Comparison of ENCODE assay signal across 8 mouse cellular contexts in the genomic region with DNA sequence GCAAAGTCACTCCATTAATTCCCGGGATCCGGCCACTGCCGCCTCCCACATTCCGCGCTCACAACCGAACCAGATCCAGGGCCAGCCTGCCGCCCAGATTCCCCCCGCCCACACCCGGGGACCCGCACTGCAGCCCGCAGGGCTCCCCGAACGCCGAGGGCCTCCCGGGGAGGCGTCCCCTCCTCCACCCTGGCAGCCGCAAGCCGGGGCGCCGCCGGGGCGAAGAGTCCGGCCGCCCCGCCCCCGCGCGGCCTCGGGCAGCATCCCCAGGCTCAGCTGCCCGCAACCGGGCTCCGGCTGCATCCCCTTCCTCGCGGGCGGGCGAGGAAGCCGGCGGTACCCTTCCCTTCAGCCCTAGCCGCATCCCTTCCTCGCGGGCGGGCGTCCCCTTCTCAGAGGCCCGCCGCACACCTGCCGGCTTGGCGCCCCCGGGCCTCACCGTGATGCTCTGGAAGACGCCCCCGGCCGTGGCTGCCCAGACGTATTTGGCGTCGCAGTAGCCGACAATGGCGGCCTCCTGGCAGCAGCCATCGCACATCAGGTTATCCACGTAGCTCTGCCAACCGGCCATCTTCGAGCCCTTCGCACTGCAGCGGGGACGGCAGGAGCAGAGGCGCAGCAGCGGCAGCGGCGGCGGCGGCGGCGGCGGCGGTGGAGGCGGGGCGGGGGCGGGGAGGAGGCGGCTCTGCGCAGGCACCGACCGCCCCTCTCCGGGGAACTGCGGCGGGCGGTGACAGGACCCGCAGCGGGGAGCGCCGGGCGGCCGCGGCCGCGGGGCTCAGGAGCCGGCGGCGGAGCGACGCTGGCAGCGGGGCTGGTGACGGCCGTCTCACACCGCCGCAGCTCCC. TPM values are rescaled to one million over a fixed set of nuclear protein-coding genes. Genes with fewer than 3 reads are reported as not detected.
A peak's percentile ranks its signal among the peaks of the same experiment; 100 is the strongest.
DNase-seq lines count a peak whose midpoint lies in the region; ATAC-seq and TF ChIP-seq lines count a peak whose summit lies in the region.

No protein-coding gene starts in this region.

- H3K4me1 ChIP-seq in forebrain, embryonic 15.5 days: peaks cover 31% of the 10 kb centered on the region
- no peaks in the 10 kb centered on the region for H3K4me1 ChIP-seq in lung, embryonic 14.5 days (ENCODE audit: insufficient read depth)

- TF ChIP-seq CTCF in layer of hippocampus, adult 2 months (conservative IDR thresholded peaks at IDR 0.05): no peak
- no peak for TF ChIP-seq CTCF in lung, embryonic 14.5 days (IDR thresholded peaks at IDR 0.05; ENCODE audit: low read depth)

- H3K9ac ChIP-seq in forebrain, embryonic 15.5 days (replicated peaks): peak overlapping the region; percentile 77
- peak overlapping the region; percentile 84 for H3K9ac ChIP-seq in lung, embryonic 14.5 days

- under 1% methylated on average over 99 of the region's 104 CpGs for WGBS in forebrain, embryonic 15.5 days
- under 1% methylated on average over 93 of the region's 104 CpGs for WGBS in lung, embryonic 14.5 days

- peak; percentile 55 for ATAC-seq in CD4-positive, CD25-positive, alpha-beta regulatory T cell, adult 4 months
- ATAC-seq in forebrain, embryonic 15.5 days (replicated peaks): peak; percentile 87
- ATAC-seq in lung, embryonic 14.5 days (ENCODE audit: insufficient read depth): peak; percentile 90

- peaks cover 20% of the 10 kb centered on the region for H3K36me3 ChIP-seq in forebrain, embryonic 15.5 days
- peaks cover 19% of the 10 kb centered on the region for H3K36me3 ChIP-seq in lung, embryonic 14.5 days (ENCODE audit: insufficient read depth)

- peak; percentile 18 for DNase-seq in brain, embryonic 18.5 days (ENCODE audit: low read depth, low spot score)
- DNase-seq in heart, postnatal 25 days (ENCODE audit: low spot score): peak; percentile 19
- DNase-seq in layer of hippocampus, adult 2 months (ENCODE audit: low spot score in 2 of 2): peak; percentile 50 to 52
- peak; percentile 75 for DNase-seq in lung, embryonic 14.5 days
- peak; percentile 56 for DNase-seq in ovary, postnatal 10 days (ENCODE audit: low spot score)
- DNase-seq in thymus, postnatal 0 days (ENCODE audit: low spot score): peak; percentile 58

- no peaks in the 10 kb centered on the region for H3K9me3 ChIP-seq in forebrain, embryonic 15.5 days
- no peaks in the 10 kb centered on the region for H3K9me3 ChIP-seq in lung, embryonic 14.5 days (ENCODE audit: low read depth, low read length)

- intact Hi-C loops in heart, postnatal 25 days (cut with DNase I): loop anchor here (10.0 kb wide), 3 partner anchors 182 to 648 kb away; a partner anchor contains a TSS

- H3K4me2 ChIP-seq in forebrain, embryonic 15.5 days (replicated peaks): peak overlapping the region; percentile 75
- H3K4me2 ChIP-seq in lung, embryonic 14.5 days: peak overlapping the region; percentile 81

- peak overlapping the region; percentile 96 for H3K27ac ChIP-seq in forebrain, embryonic 15.5 days (replicated peaks)
- peak overlapping the region; percentile 100 for H3K27ac ChIP-seq in layer of hippocampus, adult 2 months
- peak overlapping the region; percentile 94 for H3K27ac ChIP-seq in lung, embryonic 14.5 days (ENCODE audit: low read depth)

- no peaks in the 10 kb centered on the region for H3K27me3 ChIP-seq in forebrain, embryonic 15.5 days
- no peaks in the 10 kb centered on the region for H3K27me3 ChIP-seq in lung, embryonic 14.5 days (ENCODE audit: insufficient read depth, low read length)

- peak overlapping the region; percentile 59 for H3K4me3 ChIP-seq in forebrain, embryonic 15.5 days
- peak overlapping the region; percentile 99 for H3K4me3 ChIP-seq in layer of hippocampus, adult 2 months
- H3K4me3 ChIP-seq in lung, embryonic 14.5 days (ENCODE audit: low read depth, low read length): peak overlapping the region; percentile 88

RNA-seq across cellular contexts. Expression of a gene that starts 0.7 kb away (rescaled TPM):
- polyA plus RNA-seq in CD4-positive, CD25-positive, alpha-beta regulatory T cell, adult 4 months (2017; shearing (Covaris generic)): 10 to 100 TPM in 1 of 2 experiments, 1 to 10 TPM in 1; 8.7 to 16.4 TPM
- 549 and 593 TPM in 2 replicates for polyA plus RNA-seq in forebrain, embryonic 15.5 days (2015; fragmentation: Nextera tagmentation; extraction: Ambion mirVana)
- 10 to 100 TPM; 34.3 to 34.7 TPM for total RNA-seq in heart, postnatal 25 days (2021)
- 100 to 1,000 TPM; 533 to 535 TPM for total RNA-seq in layer of hippocampus, adult 2 months (2021)
- 104 TPM in 2 replicates for polyA plus RNA-seq in lung, embryonic 14.5 days (2014; fragmentation: Nextera tagmentation; extraction: Ambion mirVana)
- 32.1 and 34.2 TPM in 2 replicates for polyA plus RNA-seq in thymus, postnatal 0 days (2015; fragmentation: Nextera tagmentation; extraction: Ambion mirVana)

Comparison
In these comparisons a context has a peak if more than half of its experiments do, and no peak if none do; other contexts are left out.
1. Peak in every context shown above with its lines: DNase-seq, ATAC-seq, H3K4me3 ChIP-seq and H3K27ac ChIP-seq.
2. DNase-seq: peak in every context shown above with its lines; median percentile 75 in lung, embryonic 14.5 days; 58 in thymus, postnatal 0 days; 56 in ovary, postnatal 10 days; 51 in layer of hippocampus, adult 2 months; 19 in heart, postnatal 25 days; 18 in brain, embryonic 18.5 days.